Mouse (Mus musculus) liver, adult 2 months (tissue): ENCODE measurements around the gene Itpkc.

Experiments
- CTCF ChIP-seq: fragments of 200-500 bp; IDR thresholded peaks from 2 replicates; pipeline ENCODE4 v1.5.1; 2011; ENCODE audit warnings: low read depth, low read length, control low read depth
- POLR2A ChIP-seq: fragments of 200-500 bp; IDR thresholded peaks from 2 replicates; pipeline ENCODE4 v1.6.1; 2011; ENCODE audit warnings: low read length, control low read depth; ENCODE audit not compliant: insufficient read depth; ENCODE audit errors: extremely low read depth

GRCm38 (mm10) chr7:27243211-27243610 lies 14.8 kb upstream of the Itpkc start:
- no peak for TF ChIP-seq POLR2A
- no peak for TF ChIP-seq CTCF
